Mouse (Mus musculus) CH12.LX (cell line): ENCODE results near the gene Defb45.

ENCODE experiments used
- CTCF ChIP-seq, 2 experiments: IDR thresholded peaks in 1 of 2; conservative IDR thresholded peaks in 1 of 2; 2 replicates each; pipeline ENCODE4 v1.5.1; 2011 to 2012; ENCODE audit warnings: low read depth in 2 of 2, low read length in 2 of 2, improper control_type of control experiment in 1 of 2, inconsistent platforms in 1 of 2, mild to moderate bottlenecking in 1 of 2, moderate library complexity in 1 of 2
- E2F4 ChIP-seq: IDR thresholded peaks from 2 replicates; pipeline ENCODE4 v1.6.1; 2011; ENCODE audit warnings: low read depth, low read length, improper control_type of control experiment; ENCODE audit not compliant: insufficient replicate concordance
- EP300 ChIP-seq: IDR thresholded peaks from 2 replicates; pipeline ENCODE4 v1.6.1; 2011; ENCODE audit warnings: low read length, improper control_type of control experiment
- ETS1 ChIP-seq: conservative IDR thresholded peaks from 2 replicates; pipeline ENCODE4 v1.6.1; 2012; ENCODE audit warnings: low read depth, mild to moderate bottlenecking, inconsistent platforms, low read length, improper control_type of control experiment, moderate library complexity
- GABPA ChIP-seq: IDR thresholded peaks from 2 replicates; pipeline ENCODE4 v1.6.1; 2012; ENCODE audit warnings: low read depth, low read length, improper control_type of control experiment, inconsistent platforms; ENCODE audit not compliant: insufficient replicate concordance
- KAT2A ChIP-seq: IDR thresholded peaks from 2 replicates; pipeline ENCODE4 v1.6.1; 2012; ENCODE audit warnings: low read length, improper control_type of control experiment, inconsistent platforms; ENCODE audit not compliant: insufficient replicate concordance
- MAFK ChIP-seq: IDR thresholded peaks from 2 replicates; pipeline ENCODE4 v1.6.1; 2011; ENCODE audit warnings: low read length, improper control_type of control experiment; ENCODE audit not compliant: insufficient replicate concordance
- MAZ ChIP-seq: IDR thresholded peaks from 2 replicates; pipeline ENCODE4 v1.6.1; 2012; ENCODE audit warnings: low read depth, mild to moderate bottlenecking, inconsistent platforms, low read length, improper control_type of control experiment, moderate library complexity
- MYC ChIP-seq: IDR thresholded peaks from 2 replicates; pipeline ENCODE4 v1.6.1; 2011; ENCODE audit warnings: low read depth, mild to moderate bottlenecking, improper control_type of control experiment, low read length
- POLR2A ChIP-seq: IDR thresholded peaks from 2 replicates; pipeline ENCODE4 v1.6.1; 2011; ENCODE audit warnings: low read depth, mild to moderate bottlenecking, improper control_type of control experiment, low read length
- RCOR1 ChIP-seq: conservative IDR thresholded peaks from 2 replicates; pipeline ENCODE4 v1.6.1; 2012; ENCODE audit warnings: low read depth, mild to moderate bottlenecking, inconsistent platforms, low read length, improper control_type of control experiment
- SMC3 ChIP-seq: IDR thresholded peaks from 2 replicates; pipeline ENCODE4 v1.6.1; 2011; ENCODE audit warnings: low read depth, low read length, improper control_type of control experiment
- USF1 ChIP-seq: IDR thresholded peaks from 2 replicates; pipeline ENCODE4 v1.6.1; 2014; ENCODE audit warnings: low read depth, mild to moderate bottlenecking, inconsistent platforms, low read length, improper control_type of control experiment

- TF ChIP-seq E2F4 (peak; percentile 51; the same call in 1 of the 2 replicates), ETS1 (no peak), GABPA (no peak), MAFK (no peak), MAZ (peak; percentile 65; the same call in 1 of the 2 replicates), POLR2A (no peak), MYC (peak; percentile 61; the same call in 1 of the 2 replicates), CTCF (conservative IDR thresholded peaks at IDR 0.05 in 1 of 2, IDR thresholded peaks at IDR 0.05 in 1 of 2; ENCODE audit: low read depth in 2 of 2, low read length in 2 of 2) (peak; percentile 79 to 98), SMC3 (peak; percentile 97), USF1 (no peak), EP300 (no peak), RCOR1 (no peak), KAT2A (no peak)
Observed at GRCm38 (mm10) chr2:152615563-152615962, 16.4 kb upstream of the Defb45 start.
